Mouse (Mus musculus) neural tube, embryonic 15.5 days (tissue): Measurements from ENCODE around the gene Olfr866. TPM values are rescaled to one million over a fixed set of nuclear protein-coding genes. Genes with fewer than 3 reads are reported as not detected.

Experiments used
- ATAC-seq: fragments of 200-750 bp; cut with Nextera tagmentation; 2 replicates; pipeline ENCODE4 v1.8.0; 2017; ENCODE audit warnings: mild to moderate bottlenecking, moderate TSS enrichment, moderate library complexity; ENCODE audit not compliant: low FRiP score
- H3K27ac ChIP-seq: fragments of 300-500 bp; sonication (generic); replicated peaks from 2 replicates; pipeline ENCODE4 v1.5.1; 2015; ENCODE audit warnings: mild to moderate bottlenecking, inconsistent platforms
- H3K27me3 ChIP-seq: fragments of 300-500 bp; sonication (generic); replicated peaks from 2 replicates; pipeline ENCODE4 v1.6.1; 2015; ENCODE audit warnings: inconsistent platforms
- H3K36me3 ChIP-seq: fragments of 300-500 bp; sonication (generic); 2 replicates; pipeline ENCODE4 v1.6.1; 2015; ENCODE audit warnings: inconsistent platforms
- H3K4me1 ChIP-seq: fragments of 300-500 bp; sonication (generic); 2 replicates; pipeline ENCODE4 v1.6.1; 2015; ENCODE audit warnings: inconsistent platforms
- H3K4me2 ChIP-seq: fragments of 300-500 bp; sonication (generic); 2 replicates; pipeline ENCODE4 v1.6.1; 2015; ENCODE audit warnings: inconsistent platforms, mild to moderate bottlenecking, moderate library complexity
- H3K4me3 ChIP-seq: fragments of 300-500 bp; sonication (generic); replicated peaks from 2 replicates; pipeline ENCODE4 v1.5.1; 2015; ENCODE audit warnings: mild to moderate bottlenecking, inconsistent platforms
- H3K9ac ChIP-seq: fragments of 300-500 bp; sonication (generic); replicated peaks from 2 replicates; pipeline ENCODE4 v1.6.1; 2015; ENCODE audit warnings: mild to moderate bottlenecking, inconsistent platforms
- H3K9me3 ChIP-seq: fragments of 300-500 bp; sonication (generic); replicated peaks from 2 replicates; pipeline ENCODE4 v1.6.1; 2016; ENCODE audit warnings: inconsistent platforms
- WGBS: fragments of 180-500 bp; shearing (Covaris S2); methylation state at CpG from one replicate; pipeline ENCODE4 v1.1.7; 2015; ENCODE audit warnings: mixed read lengths; 5-methylcytosine and 5-hydroxymethylcytosine counted together
- microRNA-seq: library from miRNA; unstranded; fragments of <30 nt; microRNA quantifications from one replicate; pipeline ENCODE4, GENCODE M21; 2017
- polyA plus RNA-seq: library from polyadenylated mRNA; unstranded; fragments of >200 nt; fragmentation: Nextera tagmentation; extraction: Ambion mirVana; gene quantifications from 2 replicates; pipeline ENCODE4 v1.2.1, GENCODE M21; 2015

The Olfr866 gene
- not detected in 2 replicates for polyA plus RNA-seq

GRCm38 (mm10) chr9:20027935-20028334, at the start of gene Olfr866:
Olfr866 (minus strand) TSS chr9:20028035.
- no peak for ATAC-seq
- 83% methylated on average over 2 of the region's 2 CpGs for WGBS
- H3K4me1 ChIP-seq = no peaks in the 10 kb centered on the region
- no peak within 1 kb of the TSS for H3K27ac ChIP-seq
- H3K9ac ChIP-seq = no peak within 1 kb of the TSS
- H3K27me3 ChIP-seq = no peaks in the 10 kb centered on the region
- H3K36me3 ChIP-seq = no peaks in the 10 kb centered on the region
- no peak within 1 kb of the TSS for H3K4me2 ChIP-seq
- H3K9me3 ChIP-seq = 0 out of 2 replicates have a peak, but pooled peaks cover 7% of the 10 kb centered on the region
- no peak within 1 kb of the TSS for H3K4me3 ChIP-seq

- H3K27ac ChIP-seq = no peak overlapping the region
Observed at GRCm38 (mm10) chr9:20073523-20074177, 45.8 kb upstream of the Olfr866 start.

GRCm38 (mm10) chr9:20071291-20071690, 43.5 kb upstream of the Olfr866 start:
- 98% methylated on average over 1 of the region's 1 CpGs for WGBS
- no peak overlapping the region for H3K27ac ChIP-seq

More at GRCm38 (mm10) chr9:20073523-20074177, 45.8 kb upstream of the Olfr866 start:
- no peaks in the 10 kb centered on the region for H3K36me3 ChIP-seq
- peaks cover 39% of the 10 kb centered on the region for H3K9me3 ChIP-seq
- no peak overlapping the region for H3K4me3 ChIP-seq
- ATAC-seq = no peak
- H3K9ac ChIP-seq = no peak overlapping the region
- no peak overlapping the region for H3K4me2 ChIP-seq
- no peaks in the 10 kb centered on the region for H3K27me3 ChIP-seq
- no peaks in the 10 kb centered on the region for H3K4me1 ChIP-seq
- WGBS = 64% methylated on average over 7 of the region's 7 CpGs

GRCm38 (mm10) chr9:20070236-20070635, 42.4 kb upstream of the Olfr866 start:
- Histone ChIP-seq H3K9ac (no peak overlapping the region), H3K27ac (no peak overlapping the region), H3K9me3 (peaks cover 29% of the 10 kb centered on the region), H3K36me3 (no peaks in the 10 kb centered on the region), H3K27me3 (no peaks in the 10 kb centered on the region), H3K4me1 (no peaks in the 10 kb centered on the region), H3K4me3 (no peak overlapping the region), H3K4me2 (no peak overlapping the region)
- 78% methylated on average over 3 of the region's 3 CpGs for WGBS
- no peak for ATAC-seq

More at GRCm38 (mm10) chr9:20071291-20071690, 43.5 kb upstream of the Olfr866 start:
- Histone ChIP-seq H3K9me3 (peaks cover 29% of the 10 kb centered on the region), H3K4me2 (no peak overlapping the region), H3K27me3 (no peaks in the 10 kb centered on the region), H3K4me1 (no peaks in the 10 kb centered on the region), H3K36me3 (no peaks in the 10 kb centered on the region), H3K9ac (no peak overlapping the region), H3K4me3 (no peak overlapping the region)
- no peak for ATAC-seq

GRCm38 (mm10) chr9:20057462-20057861, 29.6 kb upstream of the Olfr866 start, which contains the start of gene Olfr867:
Olfr867 (minus strand) TSS chr9:20057562.
- H3K9ac ChIP-seq = no peak within 1 kb of the TSS
- no peak within 1 kb of the TSS for H3K27ac ChIP-seq
- ATAC-seq = no peak
- H3K4me1 ChIP-seq = no peaks in the 10 kb centered on the region
- no peak within 1 kb of the TSS for H3K4me2 ChIP-seq
- no peaks in the 10 kb centered on the region for H3K27me3 ChIP-seq
- no peaks in the 10 kb centered on the region for H3K9me3 ChIP-seq
- 76% methylated on average over 1 of the region's 1 CpGs for WGBS
- no peaks in the 10 kb centered on the region for H3K36me3 ChIP-seq
- H3K4me3 ChIP-seq = no peak within 1 kb of the TSS

- Histone ChIP-seq H3K9me3 (0 out of 2 replicates have a peak, but pooled peaks cover 14% of the 10 kb centered on the region), H3K27ac (no peak overlapping the region), H3K4me3 (no peak overlapping the region), H3K4me1 (no peaks in the 10 kb centered on the region), H3K36me3 (no peaks in the 10 kb centered on the region), H3K9ac (no peak overlapping the region), H3K4me2 (no peak overlapping the region), H3K27me3 (no peaks in the 10 kb centered on the region)
- no peak for ATAC-seq
- 74% methylated on average over 3 of the region's 3 CpGs for WGBS
Observed at GRCm38 (mm10) chr9:20047964-20048363, 20.1 kb upstream of the Olfr866 start.

Small RNA genes lying within 50 kb of the gene (microRNA-seq; reads per million reads assigned to microRNA genes)
- gene Gm26231 = not detected
- not detected for gene Gm44395

Other genes starting within 250 kb of the Olfr866 start
- not detected in 2 replicates for gene Olfr58, start 247.8 kb downstream of the Olfr866 start, polyA plus RNA-seq
- not detected in 2 replicates for gene Olfr859, start 223.1 kb downstream of the Olfr866 start, polyA plus RNA-seq
- gene Olfr860, start 178.3 kb downstream of the Olfr866 start, polyA plus RNA-seq = not detected in 2 replicates
- gene Olfr862, start 140.0 kb downstream of the Olfr866 start, polyA plus RNA-seq = not detected in 2 replicates
- gene Olfr77, start 111.2 kb downstream of the Olfr866 start, polyA plus RNA-seq = 0.14 and 0.19 TPM in 2 replicates
- gene Olfr867, start 29.5 kb upstream of the Olfr866 start, polyA plus RNA-seq = not detected in 2 replicates
- gene Olfr868, start 70.6 kb upstream of the Olfr866 start, polyA plus RNA-seq = not detected in 2 replicates
- not detected in 2 replicates for gene Olfr869, start 101.0 kb upstream of the Olfr866 start, polyA plus RNA-seq
- gene Olfr870, start 146.0 kb upstream of the Olfr866 start, polyA plus RNA-seq = not detected in 2 replicates
- gene Olfr871, start 184.2 kb upstream of the Olfr866 start, polyA plus RNA-seq = not detected in 2 replicates
- gene Olfr872, start 209.1 kb upstream of the Olfr866 start, polyA plus RNA-seq = not detected in 2 replicates